Mouse (Mus musculus) forebrain, embryonic 14.5 days (tissue): ENCODE results near the gene Rbfox3. TPM values are rescaled to one million over a fixed set of nuclear protein-coding genes. Genes with fewer than 3 reads are reported as not detected.

Experiments used
- ATAC-seq: fragments of 200-750 bp; cut with Nextera tagmentation; 2 replicates; pipeline ENCODE4 v1.8.0; 2017; ENCODE audit warnings: mild to moderate bottlenecking, moderate library complexity
- DNase-seq: peaks from one replicate; pipeline ENCODE4 v3.0.0-alpha.2; 2015; ENCODE audit warnings: low spot score
- H3K27ac ChIP-seq: fragments of 300-500 bp; sonication (generic); 2 replicates; pipeline ENCODE4 v1.5.1; 2014; ENCODE audit warnings: low read depth, mild to moderate bottlenecking, control low read depth, low read length, moderate library complexity
- H3K27me3 ChIP-seq: fragments of 300-500 bp; sonication (generic); replicated peaks from 2 replicates; pipeline ENCODE4 v1.6.1; 2014; ENCODE audit warnings: low read length, control low read depth, mixed read lengths; ENCODE audit not compliant: control insufficient read depth, insufficient read depth
- H3K36me3 ChIP-seq: fragments of 300-500 bp; sonication (generic); 2 replicates; pipeline ENCODE4 v1.6.1; 2014; ENCODE audit warnings: low read length, control low read depth; ENCODE audit not compliant: control insufficient read depth, insufficient read depth
- H3K4me1 ChIP-seq: fragments of 300-500 bp; sonication (generic); 2 replicates; pipeline ENCODE4 v1.6.1; 2014; ENCODE audit warnings: antibody characterized with exemption, low read length, control low read depth; ENCODE audit not compliant: control insufficient read depth, insufficient read depth
- H3K4me2 ChIP-seq: fragments of 300-500 bp; sonication (generic); 2 replicates; pipeline ENCODE4 v1.6.1; 2014; ENCODE audit warnings: mild to moderate bottlenecking, control low read depth, low read length
- H3K4me3 ChIP-seq: fragments of 300-500 bp; sonication (generic); 2 replicates; pipeline ENCODE4 v1.5.1; 2014; ENCODE audit warnings: low read depth, low read length, control low read depth
- H3K9ac ChIP-seq: fragments of 300-500 bp; sonication (generic); 2 replicates; pipeline ENCODE4 v1.6.1; 2014; ENCODE audit warnings: mild to moderate bottlenecking, low read length, control low read depth, moderate library complexity
- H3K9me3 ChIP-seq: fragments of 300-500 bp; sonication (generic); replicated peaks from 2 replicates; pipeline ENCODE4 v1.6.1; 2016; ENCODE audit warnings: low read length, control low read depth, mixed read lengths; ENCODE audit not compliant: control insufficient read depth
- WGBS: fragments of 180-500 bp; shearing (Covaris S2); extraction: QIAGEN DNeasy Blood & Tissue Kit; methylation state at CpG from one replicate; pipeline ENCODE4 v1.1.7; 2014; 5-methylcytosine and 5-hydroxymethylcytosine counted together
- polyA plus RNA-seq: library from polyadenylated mRNA; unstranded; fragments of >200 nt; fragmentation: Nextera tagmentation; extraction: Ambion mirVana; gene quantifications from 2 replicates; pipeline ENCODE4 v1.2.1, GENCODE M21; 2014

The Rbfox3 gene
- polyA plus RNA-seq, 1 experiment from 2014 or later, result 28.2 TPM

- ATAC-seq, result no peak
- DNase-seq, result no peak
- Histone ChIP-seq H3K27ac (no peak overlapping the region), H3K36me3 (no peaks in the 10 kb centered on the region), H3K9ac (no peak overlapping the region), H3K4me2 (no peak overlapping the region), H3K4me3 (no peak overlapping the region), H3K27me3 (no peaks in the 10 kb centered on the region), H3K9me3 (no peaks in the 10 kb centered on the region), H3K4me1 (no peaks in the 10 kb centered on the region)
- WGBS, result 71% methylated on average over 5 of the region's 5 CpGs
Measured at GRCm38 (mm10) chr11:118627541-118627940, 283.9 kb downstream of the Rbfox3 start.

GRCm38 (mm10) chr11:118620869-118621268 is 290.5 kb downstream of the Rbfox3 start:
- no peaks in the 10 kb centered on the region for H3K4me1 ChIP-seq
- DNase-seq (no peak), ATAC-seq (no peak)
- no peaks in the 10 kb centered on the region for H3K9me3 ChIP-seq
- no peak overlapping the region for H3K4me3 ChIP-seq
- H3K27me3 ChIP-seq, result no peaks in the 10 kb centered on the region
- H3K27ac ChIP-seq, result no peak overlapping the region
- WGBS, result 79% methylated on average over 4 of the region's 4 CpGs
- no peaks in the 10 kb centered on the region for H3K36me3 ChIP-seq
- no peak overlapping the region for H3K9ac ChIP-seq
- H3K4me2 ChIP-seq, result no peak overlapping the region

GRCm38 (mm10) chr11:118614126-118614525 is 297.3 kb downstream of the Rbfox3 start:
- Histone ChIP-seq H3K4me3 (no peak overlapping the region), H3K9ac (no peak overlapping the region), H3K36me3 (no peaks in the 10 kb centered on the region), H3K27me3 (no peaks in the 10 kb centered on the region), H3K4me1 (peaks cover 4% of the 10 kb centered on the region; the same call in 1 of the 2 replicates), H3K4me2 (no peak overlapping the region), H3K27ac (no peak overlapping the region), H3K9me3 (no peaks in the 10 kb centered on the region)
- 85% methylated on average over 4 of the region's 4 CpGs for WGBS
- ATAC-seq, result no peak
- no peak for DNase-seq

DNA sequence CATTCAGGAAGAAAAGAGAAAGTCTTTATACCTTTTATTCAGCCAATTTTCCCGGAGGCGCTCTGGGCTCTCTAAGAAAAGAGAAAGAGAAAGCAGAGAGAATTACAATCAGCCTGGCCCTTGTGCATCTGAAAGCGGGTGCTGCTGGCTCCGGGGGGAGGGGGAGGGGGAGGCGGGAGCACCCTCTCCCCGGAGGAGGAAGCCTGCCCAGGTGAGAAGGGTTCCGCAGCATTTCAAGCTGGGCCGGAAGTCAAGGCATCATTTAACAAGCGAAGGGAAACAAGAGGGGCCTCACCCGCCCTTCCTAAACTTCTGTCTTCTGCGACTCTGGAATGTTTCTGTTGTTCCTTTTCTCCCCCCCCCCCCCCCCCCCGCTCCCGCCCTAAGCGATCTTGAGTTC is 301.3 kb downstream of the Rbfox3 start:
- Histone ChIP-seq H3K4me3 (no peak overlapping the region), H3K36me3 (no peaks in the 10 kb centered on the region), H3K4me2 (peak overlapping the region; percentile 37), H3K9ac (no peak overlapping the region), H3K4me1 (peaks cover 4% of the 10 kb centered on the region; the same call in 1 of the 2 replicates), H3K27ac (no peak overlapping the region), H3K9me3 (no peaks in the 10 kb centered on the region), H3K27me3 (no peaks in the 10 kb centered on the region)
- DNase-seq (peak; percentile 37), ATAC-seq (no peak)
- WGBS, result 2% methylated on average over 14 of the region's 14 CpGs

DNA sequence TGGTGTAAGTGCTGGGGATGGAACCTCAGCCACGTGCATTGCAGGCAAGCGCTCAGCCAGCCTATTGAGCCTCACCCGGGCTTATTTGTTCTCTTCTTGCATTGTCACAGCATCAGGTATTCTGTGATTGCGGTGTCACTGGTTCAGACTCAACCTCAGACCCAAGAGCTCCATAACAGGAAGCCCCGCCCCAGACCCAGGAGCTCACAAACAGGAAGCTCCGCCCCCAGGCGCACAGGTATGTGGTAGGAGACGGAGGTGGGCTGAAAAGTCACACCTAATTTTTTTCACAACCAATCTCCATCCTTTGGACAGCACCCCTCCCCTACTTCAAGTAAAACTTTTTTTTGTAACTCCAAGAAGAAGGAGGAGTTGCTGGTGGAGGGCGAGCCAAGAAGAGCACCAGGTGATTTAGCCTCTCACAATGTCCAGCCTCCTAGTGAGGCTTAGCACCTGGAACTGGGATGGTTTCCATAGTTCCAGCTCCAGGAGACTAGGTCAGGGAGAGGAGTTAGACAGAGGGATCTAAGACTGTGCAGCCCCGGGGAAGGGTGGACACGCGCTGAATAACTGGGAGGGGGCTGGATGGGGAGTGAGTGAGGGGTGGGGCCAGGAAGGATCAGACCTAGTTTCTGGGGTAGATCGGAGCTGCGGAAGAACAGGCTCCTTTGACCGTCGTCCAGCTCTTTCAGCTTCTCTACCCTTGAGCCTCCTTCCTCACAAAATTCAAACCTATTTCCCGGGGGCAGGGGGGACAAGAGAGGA is 302.0 kb downstream of the Rbfox3 start:
- WGBS, result 11% methylated on average over 17 of the region's 17 CpGs
- H3K4me2 ChIP-seq, result peak overlapping the region; percentile 37
- no peaks in the 10 kb centered on the region for H3K9me3 ChIP-seq
- no peak overlapping the region for H3K27ac ChIP-seq
- no peaks in the 10 kb centered on the region for H3K27me3 ChIP-seq
- H3K9ac ChIP-seq, result no peak overlapping the region
- no peak for DNase-seq
- no peaks in the 10 kb centered on the region for H3K36me3 ChIP-seq
- 0 out of 2 replicates have a peak, but pooled peaks have one; percentile 10 for ATAC-seq
- H3K4me3 ChIP-seq, result no peak overlapping the region
- peaks cover 4% of the 10 kb centered on the region; the same call in 1 of the 2 replicates for H3K4me1 ChIP-seq

GRCm38 (mm10) chr11:118607927-118608326 is 303.5 kb downstream of the Rbfox3 start:
- WGBS, result 46% methylated on average over 8 of the region's 8 CpGs
- H3K9ac ChIP-seq, result no peak overlapping the region
- H3K27ac ChIP-seq, result no peak overlapping the region
- H3K4me3 ChIP-seq, result no peak overlapping the region
- no peak for ATAC-seq
- no peaks in the 10 kb centered on the region for H3K27me3 ChIP-seq
- no peaks in the 10 kb centered on the region for H3K9me3 ChIP-seq
- peaks cover 4% of the 10 kb centered on the region; the same call in 1 of the 2 replicates for H3K4me1 ChIP-seq
- H3K4me2 ChIP-seq, result no peak overlapping the region
- no peak for DNase-seq
- H3K36me3 ChIP-seq, result no peaks in the 10 kb centered on the region

DNA sequence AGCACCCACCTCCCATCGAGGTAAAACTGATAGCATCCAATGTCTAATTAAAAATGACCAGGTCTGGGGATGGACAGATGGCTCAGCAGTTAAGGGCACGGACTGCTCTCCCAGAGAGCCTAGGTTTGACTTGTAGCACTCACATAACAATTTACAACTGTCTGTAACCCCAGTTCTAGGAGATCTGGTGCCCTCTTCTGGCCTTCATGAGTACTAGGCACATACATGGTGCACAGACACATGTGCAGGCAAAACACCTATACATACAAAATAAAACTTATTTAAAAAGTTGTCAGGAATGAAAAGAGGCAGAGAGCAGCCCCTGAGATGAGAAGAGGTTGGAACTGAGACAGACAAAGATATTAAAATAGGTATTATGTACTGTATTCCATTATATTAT is 305.8 kb downstream of the Rbfox3 start:
- Histone ChIP-seq H3K4me2 (no peak overlapping the region), H3K4me1 (peaks cover 6% of the 10 kb centered on the region; the same call in 1 of the 2 replicates), H3K9ac (no peak overlapping the region), H3K9me3 (no peaks in the 10 kb centered on the region), H3K27ac (no peak overlapping the region), H3K36me3 (no peaks in the 10 kb centered on the region), H3K27me3 (no peaks in the 10 kb centered on the region; the same call in 1 of the 2 replicates), H3K4me3 (no peak overlapping the region)
- 93% methylated on average over 2 of the region's 2 CpGs for WGBS
- DNase-seq (no peak), ATAC-seq (no peak)

GRCm38 (mm10) chr11:118604206-118604605 is 307.2 kb downstream of the Rbfox3 start:
- no peak overlapping the region for H3K4me3 ChIP-seq
- H3K9me3 ChIP-seq, result no peaks in the 10 kb centered on the region
- DNase-seq (no peak), ATAC-seq (no peak)
- H3K27ac ChIP-seq, result no peak overlapping the region
- 53% methylated on average over 5 of the region's 6 CpGs for WGBS
- no peak overlapping the region for H3K9ac ChIP-seq
- peaks cover 5% of the 10 kb centered on the region; the same call in 1 of the 2 replicates for H3K4me1 ChIP-seq
- H3K36me3 ChIP-seq, result no peaks in the 10 kb centered on the region
- H3K27me3 ChIP-seq, result no peaks in the 10 kb centered on the region; the same call in 1 of the 2 replicates
- H3K4me2 ChIP-seq, result no peak overlapping the region

- Histone ChIP-seq H3K27me3 (no peaks in the 10 kb centered on the region; the same call in 1 of the 2 replicates), H3K4me3 (no peak overlapping the region), H3K9ac (no peak overlapping the region), H3K4me2 (no peak overlapping the region), H3K36me3 (no peaks in the 10 kb centered on the region), H3K4me1 (peaks cover 5% of the 10 kb centered on the region; the same call in 1 of the 2 replicates), H3K9me3 (no peaks in the 10 kb centered on the region), H3K27ac (no peak overlapping the region)
- ATAC-seq (no peak), DNase-seq (no peak)
- 8% methylated on average over 10 of the region's 10 CpGs for WGBS
Measured at GRCm38 (mm10) chr11:118603126-118603525, 308.3 kb downstream of the Rbfox3 start.
